Mouse (Mus musculus): ENCODE measurements around the gene Sfr1.

Gene Sfr1

DNA sequence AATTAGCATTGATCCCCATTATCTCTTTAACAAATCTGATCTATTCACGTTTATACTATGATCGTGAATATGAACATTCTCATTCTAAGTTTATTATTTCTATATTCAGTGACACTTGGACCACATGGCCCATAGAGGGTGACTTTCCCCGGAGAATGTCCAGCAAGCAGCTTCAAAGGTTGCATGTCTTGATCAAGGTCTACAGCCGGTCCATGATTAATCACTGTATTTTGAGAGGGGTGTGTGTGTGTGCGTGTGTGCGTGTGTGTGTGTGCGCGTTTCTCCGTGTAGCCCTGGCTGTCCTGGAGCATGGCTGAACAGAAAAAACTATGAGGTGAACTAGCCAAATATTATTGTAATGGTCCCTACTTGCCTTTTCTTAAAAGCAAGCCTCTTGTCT, 21.0 kb downstream of the Sfr1 start:
- DNase-seq (ENCODE audit: low spot score), result no peak

DNA sequence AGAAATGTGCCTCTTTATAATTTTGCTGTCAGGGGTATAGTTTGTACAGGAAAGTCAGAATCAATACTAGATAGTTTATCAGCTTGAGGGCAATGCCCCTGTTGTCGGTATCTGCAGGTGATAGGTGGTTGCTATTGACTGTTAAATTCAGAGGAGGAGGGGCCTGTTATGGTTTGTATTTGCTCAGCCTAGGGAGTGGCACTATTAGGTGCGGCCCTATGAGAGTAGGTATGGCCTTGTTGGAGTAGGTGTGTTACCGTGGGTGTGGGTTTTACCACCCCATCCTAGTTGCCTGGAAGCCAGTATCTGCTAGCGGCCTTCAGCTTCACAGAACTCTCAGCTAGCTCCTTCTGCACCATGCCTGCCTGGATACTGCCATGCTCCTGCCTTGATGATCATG, 22.4 kb downstream of the Sfr1 start:
- DNase-seq (ENCODE audit: low spot score), result no peak

DNA sequence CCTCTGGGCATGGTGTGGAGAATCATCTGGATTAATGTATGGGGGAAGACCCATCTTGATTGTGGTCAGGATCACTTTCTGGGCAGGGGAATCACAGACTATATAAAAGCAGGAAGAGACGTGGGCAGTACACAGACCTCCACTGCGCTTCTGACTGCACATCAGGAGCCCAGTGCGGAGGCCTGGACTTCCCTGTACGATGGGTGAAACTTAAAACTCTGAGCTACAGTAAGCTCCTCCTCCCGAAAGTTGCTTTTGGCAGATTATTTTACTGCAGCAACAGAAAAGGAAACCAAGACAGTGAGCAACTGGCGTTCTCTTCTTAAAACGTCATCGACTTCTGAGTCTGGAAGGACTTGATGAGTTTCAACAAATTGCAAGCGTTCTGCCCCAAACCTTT, 23.4 kb downstream of the Sfr1 start:
- DNase-seq (ENCODE audit: low spot score), result no peak

DNA sequence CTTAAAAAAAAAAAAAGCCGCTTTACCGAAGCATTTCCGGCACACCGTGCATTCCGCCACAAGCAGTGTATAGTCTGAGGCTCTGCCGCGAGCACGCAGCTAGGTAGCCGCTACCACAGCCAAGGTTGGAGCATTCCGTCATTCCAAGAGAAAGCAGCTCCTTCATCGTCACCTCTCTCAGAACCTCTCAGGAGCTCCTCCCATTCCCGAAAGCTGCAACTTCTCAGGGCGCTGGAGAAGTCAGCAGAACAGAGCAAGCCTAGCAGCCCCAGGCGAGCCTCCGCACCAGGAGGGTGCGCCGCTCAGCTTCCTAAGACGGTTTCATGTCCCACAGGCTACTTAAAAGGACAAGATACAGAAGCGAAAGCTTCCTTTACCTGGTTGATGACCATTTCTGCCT, 24.1 kb downstream of the Sfr1 start:
- DNase-seq (ENCODE audit: low spot score), result peak; percentile 15

DNA sequence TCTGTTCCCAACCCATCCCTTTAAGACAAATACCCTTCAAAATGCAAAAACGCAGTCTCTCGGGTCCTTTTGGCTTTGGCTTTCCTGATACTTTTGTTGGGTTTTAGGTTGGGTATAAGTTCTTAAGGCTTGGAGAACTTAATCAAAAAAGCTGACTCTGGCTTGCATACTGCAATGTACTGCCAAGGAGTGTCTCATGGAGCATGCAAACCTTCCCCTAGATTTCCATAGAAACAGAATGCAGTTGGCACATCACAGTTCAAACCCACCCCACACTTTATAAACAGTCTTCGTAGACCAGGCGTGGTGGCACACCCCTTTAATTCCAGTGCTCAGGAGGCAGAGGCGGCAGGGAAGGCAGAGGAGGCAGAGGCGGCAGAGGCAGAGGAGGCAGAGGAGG, 46.4 kb downstream of the Sfr1 start:
- DNase-seq (ENCODE audit: low spot score), result no peak

DNA sequence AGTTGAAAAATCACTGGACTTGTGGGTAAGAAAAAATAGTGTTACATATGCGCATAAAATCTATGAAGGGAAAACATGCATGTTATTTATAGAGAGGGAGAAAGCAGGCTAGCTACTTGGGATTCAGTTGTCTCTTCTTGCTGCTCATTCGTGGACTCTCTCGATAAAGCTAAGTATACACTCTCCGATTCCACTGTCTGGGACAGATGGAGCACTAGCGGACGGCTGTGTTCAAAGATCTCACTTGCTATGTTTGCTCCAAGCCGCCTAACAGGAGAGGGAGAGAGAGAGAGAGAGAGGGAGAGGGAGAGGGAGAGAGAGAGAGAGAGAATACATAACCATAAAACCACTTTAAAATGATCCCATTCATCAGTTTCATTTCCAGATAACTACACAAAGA, 48.7 kb downstream of the Sfr1 start:
- no peak for DNase-seq (ENCODE audit: low spot score)

DNA sequence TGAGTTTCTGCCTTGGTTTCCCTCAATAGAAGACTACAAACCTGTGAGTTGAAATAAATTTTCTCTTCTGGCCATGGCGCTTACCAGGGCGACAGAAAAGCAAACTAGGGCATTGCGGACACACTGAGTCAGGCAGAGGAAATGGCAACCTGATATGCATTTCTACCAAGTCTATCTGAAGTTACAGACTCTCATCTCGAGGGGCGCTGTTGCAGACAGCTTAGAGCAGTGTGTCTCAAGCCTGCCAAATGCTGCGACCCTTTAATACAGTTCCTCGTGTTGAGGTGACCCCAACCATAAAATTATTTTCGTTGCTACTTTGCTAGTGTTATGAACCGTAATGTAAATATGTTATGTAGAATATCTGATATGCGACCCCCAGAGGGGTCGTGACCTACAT, 49.5 kb downstream of the Sfr1 start:
- no peak for DNase-seq (ENCODE audit: low spot score)

DNA sequence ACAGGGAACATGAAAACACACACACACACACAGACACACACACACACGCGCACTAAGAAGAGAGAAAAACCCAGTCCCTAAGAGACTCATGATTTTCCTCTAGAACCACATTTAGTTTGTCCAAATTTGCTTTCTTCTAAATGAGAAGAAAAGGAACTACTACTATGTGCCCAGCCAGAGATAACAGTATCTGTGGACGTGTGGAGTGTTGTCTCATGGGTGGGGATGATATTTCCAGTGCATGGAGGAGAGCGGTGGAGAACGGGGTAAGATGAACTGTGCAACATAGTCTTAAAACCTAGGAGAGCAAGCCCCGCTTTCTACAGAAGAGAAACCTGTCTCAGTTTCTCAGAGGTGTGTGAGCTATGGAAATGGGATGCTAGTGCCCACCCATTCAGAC, 52.4 kb downstream of the Sfr1 start:
- DNase-seq (ENCODE audit: low spot score), result no peak
